Mouse (Mus musculus) thymus, adult 2 months (tissue): Measurements from ENCODE around the gene Chil6. TPM values are rescaled to one million over a fixed set of nuclear protein-coding genes. Genes with fewer than 3 reads are reported as not detected.

ENCODE experiments used
- DNase-seq: peaks from one replicate; pipeline ENCODE4 v3.0.0; 2021
- H3K27ac ChIP-seq: fragments of 200-500 bp; 2 replicates; pipeline ENCODE4 v1.5.1; 2012; ENCODE audit warnings: low read length, control low read depth; ENCODE audit not compliant: control insufficient read depth, insufficient read depth
- H3K27me3 ChIP-seq: fragments of 200-500 bp; 2 replicates; pipeline ENCODE4 v1.6.1; 2012; ENCODE audit warnings: mild to moderate bottlenecking, low read length, moderate library complexity, mixed read lengths; ENCODE audit not compliant: control insufficient read depth, insufficient read depth
- H3K36me3 ChIP-seq: fragments of 200-500 bp; 2 replicates; pipeline ENCODE4 v1.6.1; 2012; ENCODE audit warnings: mild to moderate bottlenecking, low read length, moderate library complexity; ENCODE audit not compliant: control insufficient read depth, insufficient read depth
- H3K4me1 ChIP-seq: fragments of 200-500 bp; replicated peaks from 2 replicates; pipeline ENCODE4 v1.6.1; 2012; ENCODE audit warnings: low read length; ENCODE audit not compliant: control insufficient read depth, insufficient read depth
- H3K4me3 ChIP-seq: fragments of 200-500 bp; 2 replicates; pipeline ENCODE4 v1.5.1; 2012; ENCODE audit warnings: mild to moderate bottlenecking, low read length, control low read depth, moderate library complexity; ENCODE audit not compliant: control insufficient read depth, insufficient read depth
- CTCF ChIP-seq: fragments of 200-500 bp; IDR thresholded peaks from 2 replicates; pipeline ENCODE4 v1.5.1; 2012; ENCODE audit warnings: mild to moderate bottlenecking, control low read depth, low read length, moderate library complexity, borderline replicate concordance; ENCODE audit not compliant: control insufficient read depth, poor library complexity, insufficient read depth; ENCODE audit errors: extremely low read depth
- POLR2A ChIP-seq: fragments of 200-500 bp; IDR thresholded peaks from 2 replicates; pipeline ENCODE4 v1.6.1; 2012; ENCODE audit warnings: mild to moderate bottlenecking, low read length, control low read depth, moderate library complexity; ENCODE audit not compliant: control insufficient read depth, poor library complexity, insufficient read depth; ENCODE audit errors: extremely low read depth
- WGBS: fragments of 180-500 bp; shearing (Covaris S2); methylation state at CpG from one replicate; pipeline ENCODE4 v1.1.7; 2018; 5-methylcytosine and 5-hydroxymethylcytosine counted together
- polyA plus RNA-seq: library from polyadenylated mRNA; depleted of rRNA; stranded (reverse); fragments of >200 nt; gene quantifications from 2 replicates; pipeline ENCODE4 v1.2.3, GENCODE M21; 2012; rRNA removed

Chil6 gene
- polyA plus RNA-seq = 0.11 TPM in 2 replicates

GRCm38 (mm10) chr3:106406082-106406481 is at the start of gene Chil6:
Gene Chil6, minus strand, starts transcription at chr3:106406182.
- Histone ChIP-seq H3K4me3 (no peak within 1 kb of the TSS), H3K27me3 (no peaks in the 10 kb centered on the region), H3K27ac (no peak within 1 kb of the TSS), H3K4me1 (no peaks in the 10 kb centered on the region), H3K36me3 (no peaks in the 10 kb centered on the region)
- no peak for DNase-seq
- TF ChIP-seq CTCF (no peak), POLR2A (no peak)

GRCm38 (mm10) chr3:106452616-106453015 is 46.6 kb upstream of the Chil6 start:
- WGBS = 58% methylated on average over 4 of the region's 4 CpGs
- Histone ChIP-seq H3K36me3 (no peaks in the 10 kb centered on the region), H3K27ac (no peak overlapping the region), H3K27me3 (no peaks in the 10 kb centered on the region), H3K4me3 (no peak overlapping the region), H3K4me1 (peaks cover 5% of the 10 kb centered on the region)
- DNase-seq = peak; percentile 36
- TF ChIP-seq POLR2A = no peak
- TF ChIP-seq CTCF = no peak

- DNase-seq = peak; percentile 78
- WGBS = 9% methylated on average over 4 of the region's 4 CpGs
- Histone ChIP-seq H3K4me3 (no peak overlapping the region), H3K27ac (peak overlapping the region; percentile 7; the same call in 1 of the 2 replicates), H3K4me1 (peaks cover 5% of the 10 kb centered on the region; the same call in 1 of the 2 replicates), H3K36me3 (no peaks in the 10 kb centered on the region), H3K27me3 (no peaks in the 10 kb centered on the region)
- TF ChIP-seq POLR2A = no peak
- no peak for TF ChIP-seq CTCF
Observed at GRCm38 (mm10) chr3:106449567-106449966, 43.6 kb upstream of the Chil6 start.

GRCm38 (mm10) chr3:106448995-106449394 is 43.0 kb upstream of the Chil6 start:
- peaks cover 5% of the 10 kb centered on the region; the same call in 1 of the 2 replicates for H3K4me1 ChIP-seq
- no peak overlapping the region for H3K4me3 ChIP-seq
- H3K27ac ChIP-seq = peak overlapping the region; percentile 46; the same call in 1 of the 2 replicates
- H3K36me3 ChIP-seq = no peaks in the 10 kb centered on the region
- H3K27me3 ChIP-seq = no peaks in the 10 kb centered on the region
- TF ChIP-seq POLR2A (no peak), CTCF (no peak)
- no peak for DNase-seq

- Histone ChIP-seq H3K4me1 (peaks cover 5% of the 10 kb centered on the region; the same call in 1 of the 2 replicates), H3K27ac (no peak overlapping the region; the same call in 1 of the 2 replicates), H3K27me3 (no peaks in the 10 kb centered on the region), H3K4me3 (no peak overlapping the region), H3K36me3 (no peaks in the 10 kb centered on the region)
- TF ChIP-seq POLR2A = no peak
- TF ChIP-seq CTCF = no peak
- peak; percentile 57 for DNase-seq
Observed at GRCm38 (mm10) chr3:106448571-106448970, 42.6 kb upstream of the Chil6 start.

Other genes starting within 250 kb of the Chil6 start
- gene Chil3, start 238.6 kb downstream of the Chil6 start, polyA plus RNA-seq = 2.2 and 3.3 TPM in 2 replicates
- 0.61 and 0.89 TPM in 2 replicates for gene Chil4, start 186.7 kb downstream of the Chil6 start, polyA plus RNA-seq
- gene Dennd2d, start 76.2 kb upstream of the Chil6 start, polyA plus RNA-seq = 39.5 and 47.6 TPM in 2 replicates
- 19.9 and 28.3 TPM in 2 replicates for gene Dram2, start 141.6 kb upstream of the Chil6 start, polyA plus RNA-seq
- gene Cept1, start 141.6 kb upstream of the Chil6 start, polyA plus RNA-seq = 22.7 and 24.4 TPM in 2 replicates